21 mouse cellular contexts compared by ENCODE assay signal in the genomic region with DNA sequence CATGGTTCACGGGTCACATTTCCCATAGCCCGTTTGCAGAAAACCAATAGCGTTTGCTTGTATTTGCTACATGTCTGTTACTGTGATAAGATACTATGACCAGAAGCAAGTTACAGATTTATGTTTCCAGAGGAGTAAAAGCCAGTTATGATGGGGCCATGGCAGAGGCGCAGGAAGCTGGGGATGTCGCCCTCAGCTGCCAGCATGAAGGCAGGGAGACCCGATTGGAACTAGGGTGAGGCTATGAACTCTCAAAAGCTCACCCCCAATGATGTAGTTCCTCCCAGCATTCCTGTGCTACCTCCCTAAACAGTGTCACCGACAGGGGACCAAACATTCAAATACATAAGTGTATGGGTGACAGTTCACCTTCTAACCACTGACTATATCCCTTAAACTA.
DNase-seq lines count a peak whose midpoint lies in the region; ATAC-seq and TF ChIP-seq lines count a peak whose summit lies in the region.
"Had no signal": no experiment of that assay in that cellular context is flagged by ENCODE, and none has a peak within 500 bp of the region (broad histone marks: within the 10 kb centered on the region; RNA-seq: fewer than 3 reads in every experiment).

No protein-coding gene starts in this region.

- H3K27ac ChIP-seq in heart, embryonic 10.5 days: no peak overlapping the region
- no peak overlapping the region for H3K27ac ChIP-seq in liver, postnatal 0 days (ENCODE audit: low read depth)
- H3K27ac ChIP-seq: embryonic facial prominence, embryonic 13.5 days; embryonic facial prominence, embryonic 15.5 days; forebrain, embryonic 10.5 days; forebrain, embryonic 12.5 days had no signal

- DNase-seq in heart, embryonic 10.5 days (ENCODE audit: low spot score): peak; percentile 11
- no peak for DNase-seq in heart, postnatal 10 days
- peak; percentile 5 for DNase-seq in liver, postnatal 0 days
- DNase-seq in liver: no peak
- DNase-seq: adrenal gland, adult 2 months; adrenal gland, postnatal 10 days; adrenal gland, postnatal 25 days; cerebellum, adult 11 months; cerebellum, adult 18-20 months; cerebellum, adult 8-10 months; cerebellum, adult 9-11 months; cerebellum, postnatal 14 days; cerebellum, postnatal 36 days; embryo, embryonic 11 days had no signal

- intact Hi-C loops in heart, postnatal 10 days (cut with DNase I): no loop called here

- ATAC-seq in liver, postnatal 0 days: no peak
- ATAC-seq: forebrain, embryonic 14.5 days; forebrain, embryonic 16.5 days had no signal

- no peaks in the 10 kb centered on the region for H3K9me3 ChIP-seq in heart, embryonic 10.5 days
- H3K9me3 ChIP-seq in liver, postnatal 0 days (ENCODE audit: low read length): no peaks in the 10 kb centered on the region
- H3K9me3 ChIP-seq: embryonic facial prominence, embryonic 13.5 days; embryonic facial prominence, embryonic 15.5 days; forebrain, embryonic 10.5 days; forebrain, embryonic 12.5 days had no signal

- H3K36me3 ChIP-seq in heart, embryonic 10.5 days: peaks cover 3% of the 10 kb centered on the region; the same call in 1 of the 2 replicates
- no peaks in the 10 kb centered on the region for H3K36me3 ChIP-seq in liver, postnatal 0 days (replicated peaks; ENCODE audit: insufficient read depth, low read length)
- H3K36me3 ChIP-seq: embryonic facial prominence, embryonic 13.5 days; embryonic facial prominence, embryonic 15.5 days; forebrain, embryonic 10.5 days; forebrain, embryonic 12.5 days had no signal

- H3K4me3 ChIP-seq in heart, embryonic 10.5 days: no peak overlapping the region
- H3K4me3 ChIP-seq in liver, postnatal 0 days (ENCODE audit: low read depth, low read length): no peak overlapping the region
- H3K4me3 ChIP-seq: embryonic facial prominence, embryonic 13.5 days; embryonic facial prominence, embryonic 15.5 days; erythroblast, embryonic 14.5 days; forebrain, embryonic 10.5 days; forebrain, embryonic 12.5 days had no signal

- TF ChIP-seq EP300 in liver, postnatal 0 days (IDR thresholded peaks at IDR 0.05; ENCODE audit: low read depth): no peak

- no peaks in the 10 kb centered on the region for H3K4me1 ChIP-seq in heart, embryonic 10.5 days
- H3K4me1 ChIP-seq in liver, postnatal 0 days (ENCODE audit: insufficient read depth): no peaks in the 10 kb centered on the region
- H3K4me1 ChIP-seq: embryonic facial prominence, embryonic 13.5 days; embryonic facial prominence, embryonic 15.5 days; forebrain, embryonic 10.5 days; forebrain, embryonic 12.5 days had no signal

- TF ChIP-seq CTCF in liver, postnatal 0 days (IDR thresholded peaks at IDR 0.05; ENCODE audit: low read depth): no peak

- no peak overlapping the region for H3K9ac ChIP-seq in liver, postnatal 0 days (replicated peaks)
- H3K9ac ChIP-seq: embryonic facial prominence, embryonic 13.5 days; embryonic facial prominence, embryonic 15.5 days; forebrain, embryonic 12.5 days had no signal

- WGBS in heart, embryonic 10.5 days: 88% methylated on average over 7 of the region's 7 CpGs
- 72% methylated on average over 7 of the region's 7 CpGs for WGBS in liver, postnatal 0 days (ENCODE audit: insufficient replicate concordance)

- no peak overlapping the region for H3K4me2 ChIP-seq in liver, postnatal 0 days (ENCODE audit: low read depth, low read length)
- H3K4me2 ChIP-seq: embryonic facial prominence, embryonic 13.5 days; embryonic facial prominence, embryonic 15.5 days; forebrain, embryonic 12.5 days had no signal

- H3K27me3 ChIP-seq in heart, embryonic 10.5 days (ENCODE audit: insufficient read depth, poor library complexity, severe bottlenecking): no peaks in the 10 kb centered on the region
- no peaks in the 10 kb centered on the region for H3K27me3 ChIP-seq in liver, postnatal 0 days (ENCODE audit: insufficient read depth, low read length)
- H3K27me3 ChIP-seq: embryonic facial prominence, embryonic 13.5 days; embryonic facial prominence, embryonic 15.5 days; forebrain, embryonic 12.5 days had no signal

Comparison
In these comparisons a context has a peak if more than half of its experiments do, and no peak if none do; other contexts are left out.
1. DNase-seq: peak in heart, embryonic 10.5 days (single experiment) and liver, postnatal 0 days (single experiment); none in heart, postnatal 10 days (0 of 2) and liver (single experiment).